Mouse (Mus musculus): Measurements from ENCODE around the gene Mthfd1l. TPM values are rescaled to one million over a fixed set of nuclear protein-coding genes. Genes with fewer than 3 reads are reported as not detected.
A peak's percentile ranks its signal among the peaks of the same experiment; 100 is the strongest.

Gene Mthfd1l
- total and polyA plus RNA-seq, 3 experiments = 84.0 to 94.8 (median 90.3) TPM

DNA sequence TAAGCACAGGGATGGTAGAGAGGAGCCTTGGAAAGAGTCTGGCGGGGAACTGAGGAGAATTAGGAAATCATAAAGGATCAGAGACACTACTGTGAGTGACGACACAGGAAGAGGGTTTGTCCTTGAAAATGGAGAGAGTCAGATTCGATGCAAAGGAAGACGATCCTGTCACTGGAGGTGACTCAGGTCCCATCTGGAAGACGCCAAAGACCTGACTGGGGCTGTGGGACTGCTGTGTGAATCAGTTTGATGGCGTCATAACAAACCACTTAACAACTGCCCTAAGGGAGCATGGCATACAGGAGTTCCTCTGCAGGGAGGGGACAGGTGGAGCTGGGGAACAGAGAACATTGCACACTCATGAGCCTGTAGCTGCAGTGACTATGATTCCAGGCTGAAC, 30.6 kb upstream of the Mthfd1l start:
- Histone ChIP-seq H3K9me3 (replicated peaks; ENCODE audit: low read length) (no peaks in the 10 kb centered on the region), H3K27me3 (replicated peaks) (no peaks in the 10 kb centered on the region), H3K36me3 (replicated peaks in 1 of 2; ENCODE audit: control insufficient read depth in 1 of 2, insufficient read depth in 1 of 2, low read length in 1 of 2) (no peaks in the 10 kb centered on the region), H3K4me3 (replicated peaks in 1 of 3; ENCODE audit: low read depth in 2 of 3, low read length in 2 of 3, poor library complexity in 1 of 3) (no peak overlapping the region), H3K79me2 (replicated peaks; ENCODE audit: control insufficient read depth, extremely low read depth, insufficient read depth, poor library complexity, severe bottlenecking) (no peaks in the 10 kb centered on the region), H3K27ac (ENCODE audit: insufficient read depth, low read depth) (no peak overlapping the region), H3K9ac (ENCODE audit: insufficient read depth, low read depth) (no peak overlapping the region), H3K4me2 (ENCODE audit: insufficient read depth, low read depth, poor library complexity, severe bottlenecking) (no peak overlapping the region), H3K4me1 (ENCODE audit: control insufficient read depth in 1 of 2, insufficient read depth in 2 of 2) (peaks cover 3 to 12% of the 10 kb centered on the region in 2 experiments; a peak in 1 of 4 replicates)
- in situ Hi-C loops (cut with MboI; ENCODE audit: low pct_ligation_motif_present, low pct_unique_long_range_greater_than_20kb, low sequenced_read_pairs) (loop anchor here (10.0 to 25.0 kb wide), 2 partner anchors 407 to 605 kb away; no protein-coding TSS in a partner anchor), dilution Hi-C loops (cut with MboI; ENCODE audit: extremely low pct_ligation_motif_present, extremely low pct_unique_long_range_greater_than_20kb, low sequenced_read_pairs) (no loop called here)
- TF ChIP-seq NELFE (IDR thresholded peaks at IDR 0.05; ENCODE audit: low read depth, low read length) = no peak
- TF ChIP-seq PAX5 (IDR thresholded peaks at IDR 0.05; ENCODE audit: low read length) = no peak
- no peak for TF ChIP-seq E2F4 (IDR thresholded peaks at IDR 0.05; ENCODE audit: insufficient replicate concordance, low read depth, low read length)
- TF ChIP-seq RAD21 (IDR thresholded peaks at IDR 0.05; ENCODE audit: low read depth, low read length) = no peak
- no peak for TF ChIP-seq CTCF (conservative IDR thresholded peaks at IDR 0.05 in 1 of 2, IDR thresholded peaks at IDR 0.05 in 1 of 2; ENCODE audit: low read depth in 2 of 2, low read length in 2 of 2)
- TF ChIP-seq ELF1 (IDR thresholded peaks at IDR 0.05; ENCODE audit: low read depth, low read length) = no peak
- no peak for TF ChIP-seq EP300 (IDR thresholded peaks at IDR 0.05; ENCODE audit: low read length)
- TF ChIP-seq IRF4 (IDR thresholded peaks at IDR 0.05; ENCODE audit: low read depth, low read length) = no peak
- no peak for TF ChIP-seq USF2 (conservative IDR thresholded peaks at IDR 0.05; ENCODE audit: low read depth, low read length)
- TF ChIP-seq GABPA (IDR thresholded peaks at IDR 0.05; ENCODE audit: insufficient replicate concordance, low read depth, low read length) = no peak
- TF ChIP-seq BHLHE40 (IDR thresholded peaks at IDR 0.05; ENCODE audit: low read depth, low read length) = no peak
- TF ChIP-seq HCFC1 (IDR thresholded peaks at IDR 0.05; ENCODE audit: low read depth, low read length) = no peak
- no peak for DNase-seq (ENCODE audit: extremely low read depth)

- no peak overlapping the region for H3K4me3 ChIP-seq (replicated peaks in 1 of 3; ENCODE audit: low read depth in 2 of 3, low read length in 2 of 3, poor library complexity in 1 of 3)
- TF ChIP-seq TBP (conservative IDR thresholded peaks at IDR 0.05; ENCODE audit: low read depth, low read length) (0 out of 2 replicates have a peak, but pooled peaks have one; percentile 47), ZC3H11A (IDR thresholded peaks at IDR 0.05; ENCODE audit: low read depth, low read length) (peak; percentile 53), ELF1 (IDR thresholded peaks at IDR 0.05; ENCODE audit: low read depth, low read length) (peak; percentile 64), UBTF (IDR thresholded peaks at IDR 0.05; ENCODE audit: low read depth, low read length) (no peak), CHD1 (IDR thresholded peaks at IDR 0.05; ENCODE audit: low read depth, low read length) (no peak), RAD21 (IDR thresholded peaks at IDR 0.05; ENCODE audit: low read depth, low read length) (peak; percentile 100), CTCF (conservative IDR thresholded peaks at IDR 0.05 in 1 of 2, IDR thresholded peaks at IDR 0.05 in 1 of 2; ENCODE audit: low read depth in 2 of 2, low read length in 2 of 2) (peak; percentile 71 to 94), MYC (IDR thresholded peaks at IDR 0.05; ENCODE audit: low read depth, low read length) (peak; percentile 13; the same call in 1 of the 2 replicates), SMC3 (IDR thresholded peaks at IDR 0.05; ENCODE audit: low read depth, low read length) (peak; percentile 83), SIN3A (IDR thresholded peaks at IDR 0.05; ENCODE audit: low read length) (0 out of 2 replicates have a peak, but pooled peaks have one; percentile 13)
- no peaks in the 10 kb centered on the region for H3K36me3 ChIP-seq (replicated peaks in 1 of 2; ENCODE audit: control insufficient read depth in 1 of 2, insufficient read depth in 1 of 2, low read length in 1 of 2)
- peak; percentile 86 for DNase-seq (ENCODE audit: extremely low read depth)
- H3K27ac ChIP-seq (ENCODE audit: insufficient read depth, low read depth) = no peak overlapping the region
- H3K9me3 ChIP-seq (replicated peaks; ENCODE audit: low read length) = no peaks in the 10 kb centered on the region
- dilution Hi-C loops (cut with MboI; ENCODE audit: extremely low pct_ligation_motif_present, extremely low pct_unique_long_range_greater_than_20kb, low sequenced_read_pairs) (no loop called here), in situ Hi-C loops (cut with MboI; ENCODE audit: low pct_ligation_motif_present, low pct_unique_long_range_greater_than_20kb, low sequenced_read_pairs) (loop anchor here (10.0 to 25.0 kb wide), 2 partner anchors 409 to 606 kb away; no protein-coding TSS in a partner anchor)
- H3K4me2 ChIP-seq (ENCODE audit: insufficient read depth, low read depth, poor library complexity, severe bottlenecking) = no peak overlapping the region; the same call in 1 of the 2 replicates
- no peaks in the 10 kb centered on the region for H3K79me2 ChIP-seq (replicated peaks; ENCODE audit: control insufficient read depth, extremely low read depth, insufficient read depth, poor library complexity, severe bottlenecking)
- peak overlapping the region; percentile 33; the same call in 1 of the 2 replicates for H3K9ac ChIP-seq (ENCODE audit: insufficient read depth, low read depth)
- peaks cover 3 to 12% of the 10 kb centered on the region in 2 experiments; a peak in 1 of 4 replicates for H3K4me1 ChIP-seq (ENCODE audit: control insufficient read depth in 1 of 2, insufficient read depth in 2 of 2)
- no peaks in the 10 kb centered on the region for H3K27me3 ChIP-seq (replicated peaks)
These were observed 29.2 kb upstream of the Mthfd1l start for GRCm38 (mm10) chr10:3943492-3944395.
